Mouse (Mus musculus): ENCODE data around the gene Tmtc2. TPM values are rescaled to one million over a fixed set of nuclear protein-coding genes. Genes with fewer than 3 reads are reported as not detected.

Tmtc2 gene
- polyA plus RNA-seq, 1 experiment from 2014 or later = 3.7 TPM

DNA sequence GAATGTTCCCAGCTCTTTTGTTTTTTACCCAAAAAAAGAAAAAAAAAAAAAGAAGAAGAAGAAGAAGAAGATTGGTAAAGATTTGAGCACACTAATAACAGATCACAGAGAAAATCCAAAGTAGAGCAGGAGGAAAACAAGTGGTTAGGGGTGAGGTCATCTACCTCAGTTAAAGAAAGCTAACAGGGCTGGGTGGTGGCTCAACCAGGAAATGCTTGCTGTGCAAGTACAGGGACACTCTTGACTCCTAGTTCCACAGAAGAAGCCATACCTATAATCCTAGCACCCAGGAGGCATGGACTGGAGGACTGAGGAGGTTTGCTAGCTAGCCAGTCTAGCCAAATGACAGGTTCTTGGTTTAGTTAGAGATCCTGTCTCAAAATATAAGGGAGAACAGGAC, 38.4 kb downstream of the Tmtc2 start:
- ATAC-seq (ENCODE audit: low FRiP score) = no peak
- Histone ChIP-seq H3K9me3 (ENCODE audit: control insufficient read depth, low read length) (no peaks in the 10 kb centered on the region), H3K4me1 (ENCODE audit: control insufficient read depth, insufficient read depth, low read length) (peaks cover 10% of the 10 kb centered on the region), H3K4me2 (no peak overlapping the region), H3K9ac (ENCODE audit: low read length) (no peak overlapping the region), H3K36me3 (ENCODE audit: control insufficient read depth, insufficient read depth, low read length) (no peaks in the 10 kb centered on the region), H3K27me3 (ENCODE audit: control insufficient read depth, insufficient read depth, low read length) (no peaks in the 10 kb centered on the region), H3K27ac (ENCODE audit: low read depth, low read length) (no peak overlapping the region), H3K4me3 (ENCODE audit: low read depth, low read length) (no peak overlapping the region)
- DNase-seq (ENCODE audit: low spot score, missing footprints) = no peak

DNA sequence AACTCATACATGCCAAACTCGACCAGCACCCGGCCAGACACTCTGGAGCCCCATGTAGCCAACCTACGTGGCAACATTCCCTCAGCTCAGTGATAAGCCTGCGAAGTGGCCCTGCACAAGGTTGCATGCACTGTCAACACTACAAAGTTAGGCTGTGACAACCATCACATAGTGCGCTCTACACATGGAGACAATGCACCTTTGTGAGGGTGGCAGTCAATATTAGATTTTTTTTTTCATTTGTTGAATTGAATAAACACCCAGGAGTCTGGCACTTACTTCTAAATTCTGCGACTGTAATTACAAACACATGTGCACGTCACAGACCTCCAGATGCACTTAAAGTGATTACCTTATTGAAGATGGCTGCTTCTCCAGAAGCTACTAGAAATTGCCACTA, 41.5 kb downstream of the Tmtc2 start:
- no peak for DNase-seq (ENCODE audit: low spot score, missing footprints)
- Histone ChIP-seq H3K4me1 (ENCODE audit: control insufficient read depth, insufficient read depth, low read length) (peaks cover 6% of the 10 kb centered on the region), H3K27ac (ENCODE audit: low read depth, low read length) (no peak overlapping the region), H3K4me2 (no peak overlapping the region), H3K36me3 (ENCODE audit: control insufficient read depth, insufficient read depth, low read length) (no peaks in the 10 kb centered on the region), H3K27me3 (ENCODE audit: control insufficient read depth, insufficient read depth, low read length) (no peaks in the 10 kb centered on the region), H3K9me3 (ENCODE audit: control insufficient read depth, low read length) (no peaks in the 10 kb centered on the region), H3K4me3 (ENCODE audit: low read depth, low read length) (no peak overlapping the region), H3K9ac (ENCODE audit: low read length) (no peak overlapping the region)
- ATAC-seq (ENCODE audit: low FRiP score) = no peak
- WGBS = 80% methylated on average over 7 of the region's 7 CpGs

DNA sequence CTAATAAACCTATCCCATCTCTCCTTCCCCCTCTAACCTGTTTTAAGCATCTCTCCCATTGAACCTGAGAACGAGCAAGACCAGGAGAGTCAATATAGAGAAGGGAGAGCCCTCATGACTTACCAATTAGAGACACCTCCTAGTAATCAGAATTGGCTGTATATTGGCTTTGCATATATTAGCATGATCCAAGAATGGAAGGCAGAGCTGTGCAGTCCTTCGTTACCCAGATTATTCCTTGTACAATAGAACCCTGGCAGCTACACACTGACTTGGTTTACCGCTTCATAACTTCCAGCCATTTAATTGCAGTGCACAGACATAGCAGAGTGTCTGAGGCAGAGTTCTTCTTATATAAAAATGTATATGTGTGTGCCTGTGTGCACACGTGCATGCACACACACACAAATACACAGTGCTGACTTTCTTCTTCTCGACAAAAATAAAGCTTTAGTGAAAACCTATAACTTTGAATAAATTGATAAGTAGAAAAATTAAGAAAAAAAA, 42.2 kb downstream of the Tmtc2 start:
- Histone ChIP-seq H3K27me3 (ENCODE audit: control insufficient read depth, insufficient read depth, low read length) (no peaks in the 10 kb centered on the region), H3K27ac (ENCODE audit: low read depth, low read length) (no peak overlapping the region), H3K4me2 (no peak overlapping the region), H3K9ac (ENCODE audit: low read length) (no peak overlapping the region), H3K4me3 (ENCODE audit: low read depth, low read length) (no peak overlapping the region), H3K36me3 (ENCODE audit: control insufficient read depth, insufficient read depth, low read length) (no peaks in the 10 kb centered on the region), H3K9me3 (ENCODE audit: control insufficient read depth, low read length) (no peaks in the 10 kb centered on the region), H3K4me1 (ENCODE audit: control insufficient read depth, insufficient read depth, low read length) (peaks cover 6% of the 10 kb centered on the region)
- ATAC-seq (ENCODE audit: low FRiP score) (peak; percentile 31; the same call in 1 of the 2 replicates), DNase-seq (ENCODE audit: low spot score, missing footprints) (no peak)
- 79% methylated on average over 5 of the region's 5 CpGs for WGBS

DNA sequence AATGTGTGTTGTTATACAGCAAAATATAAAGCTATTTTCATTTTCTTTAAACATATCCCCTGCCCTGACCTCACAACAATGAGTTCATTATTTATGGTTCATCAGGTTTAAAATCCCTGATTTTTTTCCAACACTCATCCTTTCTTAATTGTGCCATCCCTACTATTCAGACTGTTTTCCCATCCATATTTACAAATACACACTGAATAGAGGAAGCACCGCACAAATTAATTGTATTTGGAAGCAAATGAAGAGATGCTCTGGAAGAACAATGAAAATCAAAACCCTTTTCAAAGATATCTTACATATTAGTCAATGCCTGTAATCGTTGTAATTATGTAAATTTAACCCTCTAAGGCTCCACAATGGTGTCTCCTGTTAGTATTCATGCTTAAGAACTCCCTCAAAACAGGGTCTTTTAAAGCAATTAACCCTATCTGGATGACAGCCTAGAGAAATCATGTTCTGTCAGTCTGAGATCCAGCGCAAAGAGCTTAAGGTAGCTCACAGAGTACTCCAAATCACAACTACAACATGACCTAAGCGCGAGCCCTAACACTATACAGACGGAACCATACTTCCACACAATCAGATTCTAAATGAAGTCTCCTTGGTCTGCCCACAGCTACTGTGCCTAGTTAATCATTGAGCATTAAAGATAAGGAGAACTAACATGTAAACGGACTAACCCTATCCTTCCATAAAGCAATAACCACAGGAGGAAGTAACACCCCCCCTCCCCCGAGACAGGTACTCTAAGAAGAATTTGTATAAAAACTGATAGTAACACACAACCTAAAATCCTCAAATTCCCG, 43.0 kb downstream of the Tmtc2 start:
- Histone ChIP-seq H3K9ac (ENCODE audit: low read length) (no peak overlapping the region), H3K36me3 (ENCODE audit: control insufficient read depth, insufficient read depth, low read length) (no peaks in the 10 kb centered on the region), H3K27ac (ENCODE audit: low read depth, low read length) (no peak overlapping the region), H3K4me3 (ENCODE audit: low read depth, low read length) (no peak overlapping the region), H3K4me1 (ENCODE audit: control insufficient read depth, insufficient read depth, low read length) (peaks cover 6% of the 10 kb centered on the region), H3K27me3 (ENCODE audit: control insufficient read depth, insufficient read depth, low read length) (no peaks in the 10 kb centered on the region), H3K4me2 (no peak overlapping the region), H3K9me3 (ENCODE audit: control insufficient read depth, low read length) (no peaks in the 10 kb centered on the region)
- DNase-seq (ENCODE audit: low spot score, missing footprints) = no peak
- 70% methylated on average over 9 of the region's 9 CpGs for WGBS
- no peak; the same call in 1 of the 2 replicates for ATAC-seq (ENCODE audit: low FRiP score)

DNA sequence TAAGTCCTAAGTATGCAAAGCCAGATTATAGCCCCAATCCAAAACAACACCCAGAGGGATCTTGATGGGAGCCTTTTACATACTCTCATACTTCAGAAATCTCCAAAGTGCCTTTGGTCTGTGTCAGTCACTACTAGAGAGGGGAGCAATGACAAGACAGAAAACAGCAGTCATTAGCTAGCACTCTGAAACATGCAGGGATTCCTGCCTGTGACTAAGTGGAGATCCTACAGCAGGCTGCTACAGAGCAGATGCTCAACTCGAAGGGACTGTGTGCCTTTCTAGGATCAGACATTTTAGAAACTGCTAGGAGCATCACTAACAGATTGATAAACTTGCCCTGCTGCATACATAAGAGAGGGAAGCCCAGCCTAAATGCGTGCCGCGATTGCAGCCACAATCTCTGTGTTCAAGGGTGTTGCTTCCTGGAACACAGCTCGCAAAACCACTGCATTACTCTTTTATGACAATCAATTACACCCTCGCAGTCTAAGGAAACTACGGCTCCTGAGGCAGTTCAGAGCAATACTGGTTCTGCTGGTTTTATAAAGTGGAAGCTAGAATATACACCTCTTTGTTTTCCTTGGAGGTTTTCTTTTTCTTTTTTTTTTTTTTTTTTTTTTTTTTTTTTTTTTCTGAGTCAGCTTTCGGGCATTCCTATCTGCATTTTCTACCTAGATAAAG, 50.7 kb downstream of the Tmtc2 start:
- Histone ChIP-seq H3K9ac (ENCODE audit: low read length) (no peak overlapping the region), H3K4me1 (ENCODE audit: control insufficient read depth, insufficient read depth, low read length) (0 out of 2 replicates have a peak, but pooled peaks cover 2% of the 10 kb centered on the region), H3K36me3 (ENCODE audit: control insufficient read depth, insufficient read depth, low read length) (no peaks in the 10 kb centered on the region), H3K27me3 (ENCODE audit: control insufficient read depth, insufficient read depth, low read length) (no peaks in the 10 kb centered on the region), H3K9me3 (ENCODE audit: control insufficient read depth, low read length) (no peaks in the 10 kb centered on the region), H3K27ac (ENCODE audit: low read depth, low read length) (no peak overlapping the region), H3K4me2 (no peak overlapping the region), H3K4me3 (ENCODE audit: low read depth, low read length) (no peak overlapping the region)
- DNase-seq (ENCODE audit: low spot score, missing footprints) (no peak), ATAC-seq (ENCODE audit: low FRiP score) (no peak)
- 78% methylated on average over 8 of the region's 8 CpGs for WGBS

DNA sequence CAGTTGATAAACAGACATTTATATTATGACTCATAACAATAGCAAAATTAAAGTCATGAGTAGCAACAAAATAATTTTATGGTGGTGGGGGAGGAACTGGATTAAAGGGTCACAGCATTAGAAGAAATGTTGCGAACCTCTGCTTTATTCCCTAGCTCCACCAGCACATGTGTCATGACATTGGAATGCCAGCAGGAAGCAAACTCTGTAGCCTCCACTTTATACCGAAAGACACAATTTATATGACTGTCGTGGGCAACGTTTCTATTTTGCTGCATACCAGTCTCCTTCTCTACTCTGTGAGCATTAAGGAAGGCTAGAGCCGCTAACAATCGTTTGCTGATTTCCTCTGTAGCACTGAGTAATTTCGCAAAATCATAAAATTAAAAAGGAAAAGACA, 51.8 kb downstream of the Tmtc2 start:
- no peaks in the 10 kb centered on the region for H3K9me3 ChIP-seq (ENCODE audit: control insufficient read depth, low read length)
- H3K4me3 ChIP-seq (ENCODE audit: low read depth, low read length) = no peak overlapping the region
- H3K4me2 ChIP-seq = no peak overlapping the region
- ATAC-seq (ENCODE audit: low FRiP score) (no peak), DNase-seq (ENCODE audit: low spot score, missing footprints) (no peak)
- H3K27me3 ChIP-seq (ENCODE audit: control insufficient read depth, insufficient read depth, low read length) = no peaks in the 10 kb centered on the region
- H3K27ac ChIP-seq (ENCODE audit: low read depth, low read length) = no peak overlapping the region
- H3K9ac ChIP-seq (ENCODE audit: low read length) = no peak overlapping the region
- no peaks in the 10 kb centered on the region for H3K36me3 ChIP-seq (ENCODE audit: control insufficient read depth, insufficient read depth, low read length)
- 87% methylated on average over 7 of the region's 7 CpGs for WGBS
- 0 out of 2 replicates have a peak, but pooled peaks cover 2% of the 10 kb centered on the region for H3K4me1 ChIP-seq (ENCODE audit: control insufficient read depth, insufficient read depth, low read length)

DNA sequence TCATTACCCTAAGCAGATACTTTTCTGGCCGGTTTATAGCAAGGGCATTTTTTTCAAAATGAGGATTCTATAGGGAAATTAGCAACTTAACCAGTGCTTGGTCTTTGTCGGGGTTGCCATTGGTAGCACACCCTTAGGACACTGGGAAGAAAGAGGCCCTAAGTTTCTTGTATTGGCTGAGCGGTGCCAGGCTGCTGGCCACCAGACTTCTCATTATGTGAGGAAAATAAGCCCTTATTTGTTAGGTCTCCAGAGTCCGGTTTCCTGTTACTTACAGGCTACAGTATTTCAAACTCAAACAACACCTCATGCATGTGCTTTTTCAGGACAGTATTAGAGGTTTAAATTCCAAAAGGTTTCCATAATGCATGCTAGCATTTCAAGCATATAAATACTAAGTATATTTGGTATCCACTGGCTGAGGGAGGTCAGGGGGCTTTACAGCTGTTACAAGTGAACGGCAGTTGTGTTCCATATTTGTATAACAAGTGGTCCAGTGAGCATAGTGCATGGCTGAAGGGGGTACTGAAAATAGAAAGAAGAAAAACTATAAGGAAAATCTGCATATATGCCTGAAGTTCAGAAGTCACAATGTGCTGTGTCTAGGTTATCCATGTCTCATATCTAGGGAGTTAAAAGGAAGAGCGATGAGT, 55.0 kb downstream of the Tmtc2 start:
- no peaks in the 10 kb centered on the region for H3K9me3 ChIP-seq (ENCODE audit: control insufficient read depth, low read length)
- H3K9ac ChIP-seq (ENCODE audit: low read length) = no peak overlapping the region
- 80% methylated on average over 6 of the region's 6 CpGs for WGBS
- H3K27me3 ChIP-seq (ENCODE audit: control insufficient read depth, insufficient read depth, low read length) = no peaks in the 10 kb centered on the region
- no peak overlapping the region for H3K27ac ChIP-seq (ENCODE audit: low read depth, low read length)
- no peak overlapping the region for H3K4me2 ChIP-seq
- no peak for ATAC-seq (ENCODE audit: low FRiP score)
- no peaks in the 10 kb centered on the region for H3K4me1 ChIP-seq (ENCODE audit: control insufficient read depth, insufficient read depth, low read length)
- DNase-seq (ENCODE audit: low spot score, missing footprints) = no peak
- H3K36me3 ChIP-seq (ENCODE audit: control insufficient read depth, insufficient read depth, low read length) = no peaks in the 10 kb centered on the region
- no peak overlapping the region for H3K4me3 ChIP-seq (ENCODE audit: low read depth, low read length)

DNA sequence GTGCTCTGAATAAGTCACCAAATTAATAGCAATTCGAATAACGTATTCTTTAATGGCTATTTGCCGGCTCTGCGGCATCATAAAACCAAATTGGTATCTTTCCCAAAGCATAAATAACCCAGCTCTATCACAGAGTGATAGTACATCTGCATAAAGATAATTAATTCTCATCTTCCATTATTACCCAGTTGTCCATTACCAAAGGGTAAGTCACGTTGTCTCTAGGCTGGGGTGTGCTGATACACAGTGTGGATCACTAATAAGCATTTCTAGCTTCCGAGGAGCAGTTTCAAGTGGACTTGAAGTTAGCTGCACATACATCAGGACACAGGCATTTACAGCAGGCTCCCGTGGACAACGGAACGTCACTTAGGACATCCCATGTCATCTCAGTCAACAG, 56.1 kb downstream of the Tmtc2 start:
- Histone ChIP-seq H3K9me3 (ENCODE audit: control insufficient read depth, low read length) (no peaks in the 10 kb centered on the region), H3K4me1 (ENCODE audit: control insufficient read depth, insufficient read depth, low read length) (no peaks in the 10 kb centered on the region), H3K27me3 (ENCODE audit: control insufficient read depth, insufficient read depth, low read length) (no peaks in the 10 kb centered on the region), H3K36me3 (ENCODE audit: control insufficient read depth, insufficient read depth, low read length) (no peaks in the 10 kb centered on the region), H3K4me2 (no peak overlapping the region), H3K9ac (ENCODE audit: low read length) (no peak overlapping the region), H3K27ac (ENCODE audit: low read depth, low read length) (no peak overlapping the region), H3K4me3 (ENCODE audit: low read depth, low read length) (no peak overlapping the region)
- no peak for ATAC-seq (ENCODE audit: low FRiP score)
- WGBS = 93% methylated on average over 9 of the region's 9 CpGs
- DNase-seq (ENCODE audit: low spot score, missing footprints) = no peak
